Mouse (Mus musculus): ENCODE measurements around the gene Zbtb5.
"Not testable (repeated sequence)": the region's sequence is repeated elsewhere in the genome, so short reads cannot be mapped to it uniquely, and the experiment has no call there.

Zbtb5 gene

DNA sequence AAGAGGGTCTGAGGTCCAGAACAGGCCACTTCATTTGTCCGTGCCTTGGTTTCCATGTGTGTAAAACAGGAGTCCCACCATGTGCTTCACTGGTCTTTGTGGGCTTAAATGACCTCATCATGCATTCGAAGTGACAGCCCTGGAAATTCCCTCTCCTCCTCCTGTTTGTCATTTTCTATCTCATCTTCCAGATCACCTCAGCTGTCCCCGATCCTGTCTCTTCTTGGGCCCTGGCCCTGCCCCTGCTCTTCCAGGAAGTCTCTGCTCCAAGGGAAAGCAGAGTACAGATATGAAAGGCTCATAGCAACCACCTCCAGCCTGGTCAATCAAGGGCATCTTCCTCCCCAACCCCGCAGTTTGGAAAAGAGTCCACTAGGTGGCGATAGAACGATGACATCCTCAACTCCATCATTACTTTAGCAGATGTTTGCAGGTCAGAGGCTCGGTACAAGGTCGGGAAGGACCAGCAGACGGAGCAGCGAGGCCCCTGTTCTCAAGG is 41.6 kb downstream of the Zbtb5 start:
- DNase-seq (ENCODE audit: low spot score in 2 of 2): no peak

DNA sequence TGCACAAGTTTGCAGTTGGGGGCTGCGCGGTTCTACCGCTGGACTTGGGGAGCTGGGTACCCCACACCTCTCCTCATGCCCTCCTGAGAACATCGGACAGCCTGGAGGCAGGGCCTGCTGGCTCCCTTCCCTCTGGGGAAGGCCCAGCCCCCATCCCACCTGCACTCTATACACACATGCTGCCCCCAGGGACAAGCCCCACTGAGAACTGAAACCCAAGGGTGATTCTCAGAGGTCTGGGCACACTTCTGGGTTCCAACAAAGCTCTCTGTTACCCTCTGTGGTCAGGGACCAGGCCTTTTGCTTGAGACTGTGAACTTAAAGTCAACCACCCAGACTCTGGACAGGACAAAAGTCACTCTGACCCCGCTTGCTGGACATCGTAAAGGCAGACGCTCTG is 42.2 kb downstream of the Zbtb5 start:
- DNase-seq (ENCODE audit: low spot score in 2 of 2): no peak

GRCm38 (mm10) chr4:44967402-44967801 is 44.8 kb downstream of the Zbtb5 start:
- DNase-seq (ENCODE audit: low spot score in 2 of 2): no peak

- no peak for DNase-seq (ENCODE audit: low spot score in 2 of 2)
These were observed 46.5 kb downstream of the Zbtb5 start for GRCm38 (mm10) chr4:44965736-44966135.

DNA sequence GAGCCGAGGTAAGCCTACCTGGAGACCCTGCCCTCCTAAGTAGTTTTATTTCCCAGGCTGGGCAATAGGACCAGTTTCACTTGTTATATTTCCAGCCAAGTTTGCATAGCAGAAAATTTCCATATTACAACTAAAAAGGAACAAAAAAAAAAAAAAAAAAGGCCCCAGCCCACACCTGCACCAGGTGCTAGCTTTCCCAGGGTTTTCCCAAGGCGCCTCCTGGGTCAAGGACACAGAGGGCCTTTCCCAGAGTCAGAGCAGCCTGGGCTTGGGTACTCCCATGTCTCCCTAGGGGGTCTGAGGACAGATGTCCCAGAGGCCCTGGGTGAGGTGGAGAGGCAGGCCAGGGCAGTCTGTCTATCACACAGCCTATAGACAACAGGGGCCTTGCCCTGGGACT is 47.0 kb downstream of the Zbtb5 start:
- DNase-seq (ENCODE audit: low spot score in 2 of 2): no peak

GRCm38 (mm10) chr4:44963156-44963555 is 49.1 kb downstream of the Zbtb5 start:
- no peak for DNase-seq (ENCODE audit: low spot score in 2 of 2)

DNA sequence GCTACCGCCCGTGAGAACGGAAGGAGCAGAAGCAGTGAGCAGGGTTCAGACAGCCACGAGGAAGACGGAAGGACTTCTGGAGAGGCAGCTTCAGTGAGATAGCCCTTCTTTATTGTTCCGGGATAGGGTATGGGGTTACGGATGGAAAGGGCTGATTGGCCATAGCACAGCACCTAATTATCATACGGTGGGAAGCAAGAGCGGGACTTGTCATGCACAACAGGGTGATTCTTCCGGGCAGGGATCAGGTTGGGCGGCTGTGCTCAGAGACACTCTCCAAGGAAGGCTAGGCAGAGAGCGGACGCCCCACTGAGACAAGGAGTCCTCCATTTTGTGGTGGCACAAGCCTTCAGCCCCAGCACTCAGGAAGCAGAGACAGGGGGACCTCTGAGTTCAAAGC is 53.0 kb downstream of the Zbtb5 start:
- DNase-seq (ENCODE audit: low spot score in 2 of 2): no peak

- no peak for DNase-seq (ENCODE audit: low spot score in 2 of 2)
These were observed 53.4 kb downstream of the Zbtb5 start for GRCm38 (mm10) chr4:44958776-44959175.

- DNase-seq (ENCODE audit: low spot score in 2 of 2): no peak
These were observed 59.2 kb downstream of the Zbtb5 start for GRCm38 (mm10) chr4:44953041-44953440.

DNA sequence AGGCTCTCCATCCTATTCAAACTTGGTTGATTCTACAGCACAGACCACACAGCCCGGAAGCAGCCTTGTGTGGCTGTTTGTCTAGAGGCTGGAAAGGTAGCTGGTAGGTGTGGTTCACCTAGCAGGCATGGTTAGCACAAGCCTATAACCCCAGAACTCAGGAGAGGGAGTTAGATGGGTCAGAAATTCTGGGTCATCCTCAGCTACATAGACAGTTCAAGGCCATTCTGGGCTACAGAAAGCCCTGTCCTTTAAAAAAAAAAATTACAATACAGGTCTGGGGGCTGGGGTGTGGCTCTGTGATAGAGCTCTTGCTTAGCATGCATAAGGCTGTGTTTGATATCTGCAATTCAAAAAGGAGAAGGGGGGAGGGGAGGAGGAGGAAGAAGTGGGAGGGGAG is 63.9 kb downstream of the Zbtb5 start:
- no peak for DNase-seq (ENCODE audit: low spot score in 2 of 2)

- no peak for DNase-seq (ENCODE audit: low spot score in 2 of 2)
These were observed 64.7 kb downstream of the Zbtb5 start for GRCm38 (mm10) chr4:44947464-44947863.

DNA sequence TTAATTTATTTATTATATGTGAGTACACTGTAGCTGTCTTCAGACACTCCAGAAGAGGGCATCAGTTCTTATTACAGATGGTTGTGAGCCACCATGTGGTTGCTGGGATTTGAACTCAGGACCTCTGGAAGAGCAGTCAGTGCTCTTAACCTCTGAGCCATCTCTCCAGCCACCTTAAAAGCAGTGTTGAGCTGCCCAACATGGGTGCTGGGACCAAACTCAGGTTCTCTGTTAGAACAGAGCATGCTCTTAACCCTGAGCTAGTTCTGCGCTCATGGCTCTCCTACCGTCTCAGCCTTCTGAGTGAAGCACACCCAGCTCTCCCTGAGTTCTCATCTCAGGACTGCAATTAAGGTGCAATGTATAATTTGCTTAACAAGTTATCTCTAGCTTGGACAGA is 66.1 kb downstream of the Zbtb5 start:
- DNase-seq (ENCODE audit: low spot score in 2 of 2): not testable (repeated sequence)

- no peak for DNase-seq (ENCODE audit: low spot score in 2 of 2)
These were observed 67.7 kb downstream of the Zbtb5 start for GRCm38 (mm10) chr4:44944426-44945075.

GRCm38 (mm10) chr4:44943480-44943879 is 68.7 kb downstream of the Zbtb5 start:
- DNase-seq (ENCODE audit: low spot score in 2 of 2): no peak

DNA sequence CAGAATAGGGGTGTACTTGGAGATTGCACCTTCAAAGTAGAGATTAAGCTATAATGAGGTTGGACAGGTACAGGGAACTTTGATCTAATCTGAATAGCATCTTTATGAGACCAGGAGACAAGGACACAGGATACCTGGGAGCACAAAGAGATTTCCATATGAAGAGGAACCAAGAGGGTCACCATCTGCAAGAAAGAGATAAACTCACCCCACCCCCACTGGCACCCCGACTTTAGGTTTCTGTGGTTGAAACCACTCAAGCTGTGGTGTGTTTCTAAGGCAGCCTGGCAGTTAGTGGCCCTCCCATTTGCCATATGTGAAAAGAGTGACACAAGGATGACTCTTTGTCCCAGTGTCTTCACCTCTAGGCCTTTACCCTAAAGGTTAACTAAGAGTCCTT is 70.0 kb downstream of the Zbtb5 start:
- no peak for DNase-seq (ENCODE audit: low spot score in 2 of 2)
